Mouse (Mus musculus): ENCODE results near the gene D5Ertd579e.

GRCm38 (mm10) chr5:36716816-36717215, 21.0 kb upstream of the D5Ertd579e start:
- TF ChIP-seq CTCF (IDR thresholded peaks at IDR 0.05; ENCODE audit: extremely low read depth, insufficient read depth, insufficient read length, insufficient replicate concordance) (no peak), POLR2A (IDR thresholded peaks at IDR 0.05; ENCODE audit: low read depth, low read length) (no peak)
